Mouse (Mus musculus): Measurements from ENCODE around the gene Cipc. TPM values are rescaled to one million over a fixed set of nuclear protein-coding genes. Genes with fewer than 3 reads are reported as not detected.

Cipc gene
- polyA plus RNA-seq, 1 experiment from 2014 or later: 3.2 TPM

DNA sequence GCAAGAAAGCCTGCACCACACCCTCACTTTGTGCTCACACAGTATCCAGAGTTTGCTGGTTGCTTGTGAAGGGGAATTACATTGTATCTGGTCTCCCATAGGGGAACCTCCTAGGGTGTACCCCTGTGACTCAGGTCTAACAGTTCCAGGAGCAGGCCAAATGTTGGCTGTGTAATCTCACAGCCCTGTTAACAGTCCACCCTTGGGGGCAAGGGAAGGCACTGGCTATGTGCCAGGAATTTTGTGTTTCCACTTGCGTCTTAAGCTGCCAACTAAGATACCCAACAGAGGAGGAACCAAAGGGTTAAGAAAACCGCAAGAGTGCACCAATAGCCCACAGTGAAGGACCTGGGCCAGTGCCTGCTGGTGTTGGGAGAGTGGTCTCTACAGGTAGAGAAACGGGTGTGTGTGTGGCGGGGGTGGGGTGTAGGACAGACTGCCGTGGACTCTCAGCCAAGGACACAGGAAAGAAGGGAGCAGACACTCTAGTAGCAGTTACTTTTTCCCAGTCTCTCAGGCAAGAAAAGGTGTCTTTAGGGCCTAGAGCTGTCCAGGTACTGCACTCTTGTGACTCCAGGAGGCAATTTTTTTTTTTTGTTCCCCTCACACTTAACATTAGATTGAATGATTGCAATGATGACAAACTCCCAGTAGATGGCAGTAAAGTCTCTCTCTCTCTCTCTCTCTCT is 53.5 kb downstream of the Cipc start:
- Histone ChIP-seq H3K9me3 (ENCODE audit: control insufficient read depth) (no peaks in the 10 kb centered on the region), H3K27me3 (replicated peaks; ENCODE audit: control insufficient read depth, insufficient read depth, low read length) (no peaks in the 10 kb centered on the region), H3K4me2 (replicated peaks; ENCODE audit: low read depth) (no peak overlapping the region), H3K27ac (ENCODE audit: low read depth, low read length) (no peak overlapping the region), H3K36me3 (ENCODE audit: control insufficient read depth, insufficient read depth) (no peaks in the 10 kb centered on the region), H3K4me1 (replicated peaks; ENCODE audit: control insufficient read depth, insufficient read depth, low read length) (no peaks in the 10 kb centered on the region), H3K4me3 (ENCODE audit: low read depth, low read length) (no peak overlapping the region), H3K9ac (ENCODE audit: low read depth, low read length) (no peak overlapping the region)
- peak; percentile 62 for TF ChIP-seq CTCF (IDR thresholded peaks at IDR 0.05; ENCODE audit: low read depth)
- WGBS: 55% methylated on average over 5 of the region's 5 CpGs
- no peak for ATAC-seq

DNA sequence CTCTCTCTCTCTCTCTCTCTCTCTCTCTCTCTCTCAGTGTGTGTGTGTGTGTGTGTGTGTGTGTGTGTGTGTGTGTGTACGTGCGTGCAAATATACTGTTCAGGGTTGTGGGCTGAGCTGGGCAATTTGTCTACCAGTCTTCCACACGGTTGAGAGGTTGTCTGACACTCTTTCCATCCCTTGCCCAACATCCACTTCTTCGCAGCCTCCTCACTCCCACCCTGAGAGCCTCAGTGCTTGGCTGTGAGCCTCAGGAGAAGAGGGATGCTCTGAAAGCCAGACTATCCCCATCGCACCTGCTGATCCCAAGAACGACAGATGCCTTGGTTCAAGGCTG is 54.0 kb downstream of the Cipc start:
- Histone ChIP-seq H3K4me3 (ENCODE audit: low read depth, low read length) (no peak overlapping the region), H3K9ac (ENCODE audit: low read depth, low read length) (no peak overlapping the region), H3K4me1 (replicated peaks; ENCODE audit: control insufficient read depth, insufficient read depth, low read length) (no peaks in the 10 kb centered on the region), H3K9me3 (ENCODE audit: control insufficient read depth) (no peaks in the 10 kb centered on the region), H3K27me3 (replicated peaks; ENCODE audit: control insufficient read depth, insufficient read depth, low read length) (no peaks in the 10 kb centered on the region), H3K36me3 (ENCODE audit: control insufficient read depth, insufficient read depth) (no peaks in the 10 kb centered on the region), H3K4me2 (replicated peaks; ENCODE audit: low read depth) (no peak overlapping the region), H3K27ac (ENCODE audit: low read depth, low read length) (no peak overlapping the region; the same call in 1 of the 2 replicates)
- ATAC-seq: no peak
- TF ChIP-seq CTCF (IDR thresholded peaks at IDR 0.05; ENCODE audit: low read depth): no peak
- WGBS: 40% methylated on average over 6 of the region's 6 CpGs

DNA sequence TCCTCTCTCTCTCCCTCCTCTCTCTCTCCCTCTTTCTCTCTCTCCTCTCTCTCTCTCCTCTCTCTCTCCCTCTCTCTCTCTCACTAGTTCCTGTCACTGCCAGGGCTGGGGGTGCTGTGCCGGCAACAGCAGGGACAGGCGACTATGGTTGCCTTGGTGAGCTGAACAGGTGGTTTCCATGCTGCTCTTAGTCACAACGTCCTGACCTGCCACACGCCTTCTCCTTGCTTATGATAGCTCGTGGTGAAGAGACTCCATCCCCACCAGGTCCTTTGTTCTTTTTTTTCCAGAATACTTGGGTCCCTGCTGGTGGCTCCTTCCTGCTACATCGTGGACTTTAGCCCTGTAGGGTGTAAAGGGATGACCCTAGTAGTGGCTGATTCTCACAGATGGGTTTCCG is 55.4 kb downstream of the Cipc start:
- Histone ChIP-seq H3K9me3 (ENCODE audit: control insufficient read depth) (no peaks in the 10 kb centered on the region), H3K36me3 (ENCODE audit: control insufficient read depth, insufficient read depth) (no peaks in the 10 kb centered on the region), H3K4me1 (replicated peaks; ENCODE audit: control insufficient read depth, insufficient read depth, low read length) (no peaks in the 10 kb centered on the region), H3K27ac (ENCODE audit: low read depth, low read length) (no peak overlapping the region), H3K4me3 (ENCODE audit: low read depth, low read length) (no peak overlapping the region), H3K27me3 (replicated peaks; ENCODE audit: control insufficient read depth, insufficient read depth, low read length) (no peaks in the 10 kb centered on the region), H3K4me2 (replicated peaks; ENCODE audit: low read depth) (no peak overlapping the region), H3K9ac (ENCODE audit: low read depth, low read length) (no peak overlapping the region)
- TF ChIP-seq CTCF (IDR thresholded peaks at IDR 0.05; ENCODE audit: low read depth): no peak
- ATAC-seq: no peak
- WGBS: 54% methylated on average over 7 of the region's 7 CpGs

DNA sequence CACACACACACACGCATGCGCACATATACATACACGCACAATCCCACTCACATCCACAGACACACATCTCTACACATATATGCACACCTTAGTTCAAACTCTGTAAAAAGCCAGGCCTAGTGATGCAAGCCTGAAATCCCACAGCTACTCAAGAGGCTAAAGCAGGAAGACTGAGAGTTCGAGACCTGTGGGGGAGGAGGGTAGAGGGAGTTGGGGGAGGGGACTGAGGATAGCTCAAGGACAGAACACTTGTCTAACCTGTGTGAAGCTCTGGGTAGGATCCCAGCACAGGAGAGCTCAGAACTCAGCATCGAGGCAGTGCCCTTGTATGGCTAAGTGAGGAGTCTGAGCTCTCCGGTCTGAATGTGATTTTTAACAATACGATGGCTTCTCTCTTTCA is 56.0 kb downstream of the Cipc start:
- H3K4me2 ChIP-seq (replicated peaks; ENCODE audit: low read depth): no peak overlapping the region
- no peaks in the 10 kb centered on the region for H3K36me3 ChIP-seq (ENCODE audit: control insufficient read depth, insufficient read depth)
- H3K4me1 ChIP-seq (replicated peaks; ENCODE audit: control insufficient read depth, insufficient read depth, low read length): no peaks in the 10 kb centered on the region
- ATAC-seq: no peak
- H3K27ac ChIP-seq (ENCODE audit: low read depth, low read length): no peak overlapping the region
- TF ChIP-seq CTCF (IDR thresholded peaks at IDR 0.05; ENCODE audit: low read depth): no peak
- no peaks in the 10 kb centered on the region for H3K9me3 ChIP-seq (ENCODE audit: control insufficient read depth)
- H3K4me3 ChIP-seq (ENCODE audit: low read depth, low read length): no peak overlapping the region
- no peaks in the 10 kb centered on the region for H3K27me3 ChIP-seq (replicated peaks; ENCODE audit: control insufficient read depth, insufficient read depth, low read length)
- 71% methylated on average over 7 of the region's 7 CpGs for WGBS
- H3K9ac ChIP-seq (ENCODE audit: low read depth, low read length): no peak overlapping the region

DNA sequence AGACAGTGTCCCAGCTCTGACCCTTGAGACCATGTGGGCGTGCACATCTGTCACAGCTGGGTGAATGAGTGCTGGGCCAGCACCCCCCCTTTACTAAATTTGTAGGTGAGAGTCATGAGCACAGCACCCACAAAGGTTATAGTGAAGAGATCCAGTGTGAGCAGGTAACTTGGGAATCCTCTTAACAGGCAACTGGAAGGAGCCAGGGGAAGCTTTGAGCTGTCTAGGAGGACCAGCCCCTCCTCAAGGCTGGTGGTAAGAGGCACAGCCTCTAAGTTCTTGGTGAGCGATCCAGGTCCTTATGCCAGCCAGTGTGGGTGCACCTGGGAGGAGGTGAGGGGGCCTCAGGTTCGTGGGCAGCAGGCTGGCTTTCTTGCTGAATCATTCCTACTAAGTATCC is 56.8 kb downstream of the Cipc start:
- Histone ChIP-seq H3K4me1 (replicated peaks; ENCODE audit: control insufficient read depth, insufficient read depth, low read length) (no peaks in the 10 kb centered on the region), H3K9ac (ENCODE audit: low read depth, low read length) (no peak overlapping the region), H3K27ac (ENCODE audit: low read depth, low read length) (no peak overlapping the region), H3K9me3 (ENCODE audit: control insufficient read depth) (no peaks in the 10 kb centered on the region), H3K4me3 (ENCODE audit: low read depth, low read length) (no peak overlapping the region), H3K4me2 (replicated peaks; ENCODE audit: low read depth) (no peak overlapping the region), H3K27me3 (replicated peaks; ENCODE audit: control insufficient read depth, insufficient read depth, low read length) (no peaks in the 10 kb centered on the region), H3K36me3 (ENCODE audit: control insufficient read depth, insufficient read depth) (no peaks in the 10 kb centered on the region)
- WGBS: 55% methylated on average over 3 of the region's 3 CpGs
- no peak for TF ChIP-seq CTCF (IDR thresholded peaks at IDR 0.05; ENCODE audit: low read depth)
- no peak for ATAC-seq

DNA sequence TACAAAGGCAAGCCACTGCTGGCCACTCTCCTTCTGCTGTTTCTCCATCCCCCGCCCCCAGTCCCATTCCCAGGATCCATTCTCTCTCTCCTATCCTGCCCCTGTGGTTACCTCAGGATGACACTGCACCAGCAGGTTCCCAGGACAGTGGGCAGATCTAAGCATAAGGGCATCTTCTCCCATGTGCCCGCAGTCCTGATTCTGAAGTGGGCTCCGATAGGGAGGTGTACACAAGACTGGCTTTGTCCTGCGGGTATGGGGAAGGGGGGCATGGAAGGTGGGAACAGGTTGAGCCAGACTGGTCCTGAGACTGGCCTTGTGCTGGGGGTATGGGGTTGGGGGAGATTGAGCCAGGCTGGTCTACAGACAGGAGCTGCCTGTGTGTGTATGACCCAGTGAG is 57.8 kb downstream of the Cipc start:
- no peak overlapping the region for H3K27ac ChIP-seq (ENCODE audit: low read depth, low read length)
- no peaks in the 10 kb centered on the region for H3K27me3 ChIP-seq (replicated peaks; ENCODE audit: control insufficient read depth, insufficient read depth, low read length)
- H3K4me1 ChIP-seq (replicated peaks; ENCODE audit: control insufficient read depth, insufficient read depth, low read length): no peaks in the 10 kb centered on the region
- H3K4me3 ChIP-seq (ENCODE audit: low read depth, low read length): no peak overlapping the region
- no peaks in the 10 kb centered on the region for H3K9me3 ChIP-seq (ENCODE audit: control insufficient read depth)
- H3K36me3 ChIP-seq (ENCODE audit: control insufficient read depth, insufficient read depth): no peaks in the 10 kb centered on the region
- H3K4me2 ChIP-seq (replicated peaks; ENCODE audit: low read depth): no peak overlapping the region
- no peak for ATAC-seq
- H3K9ac ChIP-seq (ENCODE audit: low read depth, low read length): no peak overlapping the region
- TF ChIP-seq CTCF (IDR thresholded peaks at IDR 0.05; ENCODE audit: low read depth): no peak
- WGBS: 79% methylated on average over 4 of the region's 4 CpGs

Other genes starting within 250 kb of the Cipc start
- gene Angel1, start 220.6 kb upstream of the Cipc start, polyA plus RNA-seq (2015; fragmentation: Nextera tagmentation; extraction: Ambion mirVana): 1.6 and 2.2 TPM in 2 replicates
- not detected in 2 replicates for gene Lrrc74a, start 212.7 kb upstream of the Cipc start, polyA plus RNA-seq (2015; fragmentation: Nextera tagmentation; extraction: Ambion mirVana)
- gene Irf2bpl, start 62.2 kb upstream of the Cipc start, polyA plus RNA-seq (2015; fragmentation: Nextera tagmentation; extraction: Ambion mirVana): 10.0 and 10.7 TPM in 2 replicates
- gene Zdhhc22, start 43.4 kb downstream of the Cipc start, polyA plus RNA-seq (2015; fragmentation: Nextera tagmentation; extraction: Ambion mirVana): 0.46 and 0.55 TPM in 2 replicates
- gene Tmem63c, start 74.3 kb downstream of the Cipc start, polyA plus RNA-seq (2015; fragmentation: Nextera tagmentation; extraction: Ambion mirVana): 0.52 and 0.71 TPM in 2 replicates
- gene Ngb, start 155.5 kb downstream of the Cipc start, polyA plus RNA-seq (2015; fragmentation: Nextera tagmentation; extraction: Ambion mirVana): 2.0 and 2.8 TPM in 2 replicates
- 58.8 and 62.4 TPM in 2 replicates for gene Gstz1, start 200.1 kb downstream of the Cipc start, polyA plus RNA-seq (2015; fragmentation: Nextera tagmentation; extraction: Ambion mirVana)
- gene Pomt2, start 200.9 kb downstream of the Cipc start, polyA plus RNA-seq (2015; fragmentation: Nextera tagmentation; extraction: Ambion mirVana): 5.7 and 6.2 TPM in 2 replicates

All from intestine, postnatal 0 days (tissue).